Mouse (Mus musculus): ENCODE data around the gene Klf3.
"Not testable (repeated sequence)": the region's sequence is repeated elsewhere in the genome, so short reads cannot be mapped to it uniquely, and the experiment has no call there.

Klf3 gene

DNA sequence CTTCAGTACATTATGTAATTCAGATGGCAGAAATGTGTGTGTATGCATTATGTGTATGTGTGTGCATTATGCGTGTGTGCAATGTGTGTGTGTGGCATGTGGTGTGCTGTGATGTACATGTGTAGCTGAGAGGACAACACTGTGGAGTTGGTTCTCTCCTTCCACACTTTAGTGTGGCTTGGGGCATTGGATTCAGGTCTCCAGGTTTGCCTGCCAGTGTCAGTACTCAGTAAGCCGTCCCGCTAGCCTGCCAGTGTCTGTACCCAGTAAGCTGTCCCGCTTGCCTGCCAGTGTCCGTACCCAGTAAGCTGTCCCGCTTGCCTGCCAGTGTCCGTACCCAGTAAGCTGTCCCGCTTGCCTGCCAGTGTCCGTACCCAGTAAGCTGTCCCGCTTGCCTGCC, 78.4 kb downstream of the Klf3 start:
- not testable (repeated sequence) for DNase-seq

DNA sequence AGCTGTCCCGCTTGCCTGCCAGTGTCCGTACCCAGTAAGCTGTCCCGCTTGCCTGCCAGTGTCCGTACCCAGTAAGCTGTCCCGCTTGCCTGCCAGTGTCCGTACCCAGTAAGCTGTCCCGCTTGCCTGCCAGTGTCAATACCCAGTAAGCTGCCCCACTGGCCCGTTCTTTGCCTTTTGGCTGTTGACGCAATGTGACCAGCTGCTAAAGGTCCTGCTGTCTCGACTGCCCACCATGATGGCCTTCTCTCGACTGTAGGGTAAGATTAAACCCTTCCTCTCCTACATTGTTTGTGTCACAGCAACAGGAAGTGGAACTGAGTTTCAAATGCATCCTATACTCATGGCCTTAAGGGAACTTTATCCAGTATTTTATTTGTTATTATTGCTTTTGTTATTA, 78.8 kb downstream of the Klf3 start:
- DNase-seq, result not testable (repeated sequence)
